Mouse (Mus musculus) thymus, postnatal 25 days (tissue): Measurements from ENCODE around the gene Ipmk.
"Not testable (repeated sequence)": the region's sequence is repeated elsewhere in the genome, so short reads cannot be mapped to it uniquely, and the experiment has no call there.

ENCODE experiments used
- DNase-seq: peaks from one replicate; pipeline ENCODE4 v3.0.0; 2022

Gene Ipmk

DNA sequence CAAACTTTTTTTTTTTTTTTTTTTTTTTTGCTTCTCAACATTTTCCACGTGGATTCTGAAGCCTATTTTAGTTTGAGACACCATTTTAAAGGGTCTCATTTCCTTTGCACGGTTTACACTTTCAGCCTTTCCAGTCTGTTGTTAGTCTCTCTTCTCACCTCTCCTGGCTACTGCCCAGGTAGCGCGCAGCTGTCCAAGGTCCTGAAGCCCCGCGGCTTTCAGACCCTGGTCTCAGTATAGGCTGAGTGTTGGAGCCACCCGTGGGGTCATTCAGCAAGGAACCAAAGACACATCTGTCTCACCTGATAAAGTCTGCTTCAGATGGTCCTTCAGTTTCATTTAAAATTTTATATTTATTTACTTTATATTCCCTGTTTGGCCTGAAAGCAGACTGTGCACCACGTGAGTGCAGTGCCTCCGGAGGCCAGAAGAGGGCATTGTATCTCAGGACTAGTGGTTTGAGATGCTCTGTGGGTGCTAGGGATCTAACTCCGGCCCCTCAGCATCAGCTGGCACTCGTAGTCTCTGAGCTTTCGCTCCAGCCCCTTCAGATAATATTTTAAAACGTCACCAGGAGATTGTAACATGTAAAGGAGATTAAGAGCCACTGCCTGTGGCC, 80.8 kb downstream of the Ipmk start:
- no peak for DNase-seq

- no peak for DNase-seq
Measured at GRCm38 (mm10) chr10:71430661-71431060, 83.1 kb downstream of the Ipmk start.

DNA sequence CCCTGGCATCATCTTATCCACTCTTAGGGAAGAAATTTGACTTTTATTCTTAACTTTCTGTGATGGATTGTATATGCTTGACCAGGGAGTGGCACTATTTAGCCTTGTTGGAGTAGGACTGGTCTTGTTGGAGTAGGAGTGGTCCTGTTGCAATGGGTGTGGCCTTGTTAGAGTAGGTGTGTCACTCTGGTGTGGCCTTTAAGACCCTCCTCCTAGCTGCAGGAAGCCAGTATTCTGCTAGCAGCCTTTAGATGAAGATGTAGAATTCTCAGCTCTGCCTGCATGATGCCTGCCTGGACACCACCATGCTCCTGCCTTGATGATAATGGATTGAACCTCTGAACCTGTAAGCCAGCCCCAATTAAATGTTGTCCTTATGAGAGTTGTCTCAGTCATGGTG, 95.5 kb downstream of the Ipmk start:
- DNase-seq = no peak

DNA sequence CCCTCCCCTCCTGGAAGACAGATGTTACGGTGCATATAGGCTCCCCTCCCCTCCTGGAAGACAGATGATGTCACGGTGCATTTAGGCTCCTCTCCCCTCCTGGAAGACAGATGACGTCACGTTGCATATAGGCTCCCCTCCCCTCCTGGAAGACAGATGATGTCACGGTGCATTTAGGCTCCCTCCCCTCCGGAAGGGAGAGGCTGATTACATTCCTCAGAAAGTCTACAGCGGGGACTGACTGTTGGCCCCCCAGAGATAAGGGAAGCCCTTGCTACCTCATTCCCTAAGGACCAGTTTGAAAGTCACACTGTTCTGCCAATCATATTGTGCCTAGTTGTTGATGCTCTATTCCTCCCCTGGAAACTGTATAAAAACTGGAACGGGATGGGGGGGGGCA, 100.1 kb downstream of the Ipmk start:
- no peak for DNase-seq

DNA sequence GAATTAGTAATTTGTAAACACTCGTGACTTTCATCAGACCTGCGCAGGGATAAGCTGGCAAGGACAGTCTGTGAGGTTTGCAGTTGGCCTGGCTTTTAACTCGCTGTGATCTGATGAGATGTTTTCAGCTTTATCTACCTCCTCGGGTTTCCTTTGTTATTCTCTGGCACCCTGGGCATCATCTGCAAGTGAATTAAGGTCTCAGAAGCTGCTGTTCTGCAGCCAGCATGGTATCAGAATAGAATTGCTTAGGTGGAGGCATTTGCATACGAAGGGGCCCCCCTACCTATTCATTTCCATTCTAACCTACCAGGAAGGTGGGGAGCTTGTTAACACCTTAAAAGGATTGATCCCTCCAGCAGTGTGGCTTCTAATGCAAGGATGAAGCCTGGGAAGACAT, 100.7 kb downstream of the Ipmk start:
- DNase-seq = no peak

DNA sequence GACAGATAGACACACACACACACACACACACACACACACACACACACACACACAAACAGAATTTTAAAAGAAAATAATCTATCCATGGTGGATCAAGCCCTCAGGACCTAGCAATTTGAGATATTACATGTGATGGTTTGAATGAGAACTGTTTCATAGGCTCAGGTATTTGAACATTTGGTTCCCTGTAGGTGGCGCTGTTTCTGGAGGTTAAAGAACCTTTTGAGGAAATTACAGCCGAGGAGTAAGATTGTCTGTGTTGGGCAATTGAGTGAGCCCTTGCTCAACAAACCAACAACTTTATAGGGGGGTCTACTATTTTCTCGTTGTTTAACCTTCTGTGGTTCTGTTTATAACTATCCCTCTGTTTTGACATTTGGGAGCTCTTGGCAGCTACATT, 107.8 kb downstream of the Ipmk start:
- DNase-seq = no peak

DNA sequence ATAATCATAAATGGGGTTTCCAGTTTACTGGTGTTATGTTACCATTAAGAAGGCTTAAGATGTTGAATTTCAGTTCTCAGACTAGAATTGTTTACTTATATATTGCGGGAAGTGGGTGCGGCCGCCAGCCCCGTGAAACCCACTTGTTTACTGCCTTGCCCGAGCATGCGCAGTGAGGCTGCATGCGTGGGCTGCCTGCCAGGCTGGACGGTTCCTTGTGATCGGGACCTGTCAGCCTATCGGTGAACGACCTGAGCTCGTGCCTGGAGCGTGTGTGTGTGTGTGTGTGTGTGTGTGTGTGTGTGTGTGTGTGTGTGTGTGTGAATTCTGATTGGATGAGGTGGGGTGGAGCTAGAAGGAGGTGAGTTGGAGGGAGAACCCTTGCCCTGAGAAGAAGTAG, 114.8 kb downstream of the Ipmk start:
- not testable (repeated sequence) for DNase-seq

- DNase-seq = no peak
Measured at GRCm38 (mm10) chr10:71464417-71464816, 116.9 kb downstream of the Ipmk start.

DNA sequence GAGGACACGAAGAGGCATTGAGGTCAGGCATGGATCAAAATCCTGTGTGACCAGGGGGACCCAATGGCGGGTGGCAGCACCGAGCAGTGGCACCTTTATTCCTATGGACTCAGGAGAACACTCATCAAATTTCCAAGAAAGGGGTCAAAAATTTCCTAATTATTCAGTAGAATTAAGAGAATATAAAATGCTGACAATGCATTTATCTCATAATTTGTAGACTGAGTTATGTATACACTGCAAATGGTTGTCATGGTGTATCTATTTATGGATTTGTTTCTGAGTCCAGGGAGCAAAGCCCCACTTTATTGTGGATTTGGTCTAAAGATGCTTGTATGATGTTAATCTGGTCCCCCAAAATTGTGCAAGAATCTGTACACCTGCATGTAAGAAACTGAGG, 120.8 kb downstream of the Ipmk start:
- DNase-seq = no peak

- DNase-seq = no peak
Measured at GRCm38 (mm10) chr10:71469751-71470150, 122.2 kb downstream of the Ipmk start.

- no peak for DNase-seq
Measured at GRCm38 (mm10) chr10:71472033-71472432, 124.5 kb downstream of the Ipmk start.

DNA sequence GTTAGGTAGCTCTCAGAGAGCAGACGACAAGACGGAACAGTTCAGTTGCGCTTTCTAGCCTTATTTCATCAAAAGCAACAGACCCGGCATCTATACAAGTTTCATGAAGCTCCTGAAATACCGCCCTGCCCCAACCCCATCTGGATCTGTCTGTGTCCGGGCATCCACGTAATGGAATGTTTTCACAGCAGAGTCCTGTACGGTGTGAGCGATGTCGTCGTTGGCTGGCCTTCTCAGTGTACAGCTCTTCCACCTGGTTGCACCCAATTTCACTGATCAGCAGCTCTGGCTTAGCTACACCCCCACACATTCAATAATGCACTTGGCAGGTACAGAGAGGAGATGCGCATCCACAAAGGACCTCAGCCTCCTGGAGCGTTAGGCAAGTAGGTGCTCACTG, 126.0 kb downstream of the Ipmk start:
- DNase-seq = no peak

- DNase-seq = no peak
Measured at GRCm38 (mm10) chr10:71476471-71477080, 129.0 kb downstream of the Ipmk start.

GRCm38 (mm10) chr10:71477147-71477546, 129.6 kb downstream of the Ipmk start:
- DNase-seq = no peak

- peak; percentile 26 for DNase-seq
Measured at GRCm38 (mm10) chr10:71479700-71480325, 132.2 kb downstream of the Ipmk start.
